Mouse (Mus musculus) stomach, postnatal 0 days (tissue): ENCODE data around the gene Atp13a2. TPM values are rescaled to one million over a fixed set of nuclear protein-coding genes. Genes with fewer than 3 reads are reported as not detected.

Experiments used
- ATAC-seq: fragments of 200-750 bp; cut with Nextera tagmentation; 2 replicates; pipeline ENCODE4 v1.8.0; 2017; ENCODE audit not compliant: low FRiP score, low TSS enrichment
- DNase-seq: peaks from one replicate; pipeline ENCODE4 v3.0.0-alpha.2; 2016; ENCODE audit warnings: low spot score
- H3K27ac ChIP-seq: fragments of 300-500 bp; sonication (generic); replicated peaks from 2 replicates; pipeline ENCODE4 v1.5.1; 2014; ENCODE audit warnings: mild to moderate bottlenecking, control low read depth
- H3K27me3 ChIP-seq: fragments of 300-500 bp; sonication (generic); 2 replicates; pipeline ENCODE4 v1.6.1; 2014; ENCODE audit warnings: low read length; ENCODE audit not compliant: control insufficient read depth, insufficient read depth
- H3K36me3 ChIP-seq: fragments of 300-500 bp; sonication (generic); 2 replicates; pipeline ENCODE4 v1.6.1; 2014; ENCODE audit warnings: low read length, mixed read lengths; ENCODE audit not compliant: control insufficient read depth, insufficient read depth
- H3K4me1 ChIP-seq: fragments of 300-500 bp; sonication (generic); replicated peaks from 2 replicates; pipeline ENCODE4 v1.6.1; 2014; ENCODE audit warnings: antibody characterized with exemption; ENCODE audit not compliant: control insufficient read depth, insufficient read depth
- H3K4me2 ChIP-seq: fragments of 300-500 bp; sonication (generic); replicated peaks from 2 replicates; pipeline ENCODE4 v1.6.1; 2014; ENCODE audit warnings: low read depth, mild to moderate bottlenecking, control low read depth, moderate library complexity
- H3K4me3 ChIP-seq: fragments of 300-500 bp; sonication (generic); 2 replicates; pipeline ENCODE4 v1.5.1; 2014; ENCODE audit warnings: low read depth, low read length, control low read depth
- H3K9ac ChIP-seq: fragments of 300-500 bp; sonication (generic); 2 replicates; pipeline ENCODE4 v1.6.1; 2014; ENCODE audit warnings: mild to moderate bottlenecking, low read length, control low read depth, mixed read lengths
- H3K9me3 ChIP-seq: fragments of 300-500 bp; sonication (generic); 2 replicates; pipeline ENCODE4 v1.6.1; 2016; ENCODE audit warnings: low read length; ENCODE audit not compliant: control insufficient read depth
- CTCF ChIP-seq: IDR thresholded peaks from 2 replicates; pipeline ENCODE4 v1.5.1; 2016; ENCODE audit warnings: antibody characterized with exemption, low read depth, mild to moderate bottlenecking, moderate library complexity
- EP300 ChIP-seq: optimal IDR thresholded peaks from 2 replicates; pipeline ENCODE3; 2016; ENCODE audit warnings: antibody characterized with exemption
- WGBS: fragments of 180-500 bp; shearing (Covaris S2); extraction: QIAGEN DNeasy Blood & Tissue Kit; methylation state at CpG from one replicate; pipeline ENCODE4 v1.1.7; 2014; 5-methylcytosine and 5-hydroxymethylcytosine counted together
- polyA plus RNA-seq: library from polyadenylated mRNA; unstranded; fragments of >200 nt; fragmentation: Nextera tagmentation; extraction: Ambion mirVana; gene quantifications from 2 replicates; pipeline ENCODE4 v1.2.1, GENCODE M21; 2015

Gene Atp13a2
- polyA plus RNA-seq, 1 experiment from 2014 or later: 14.4 TPM

GRCm38 (mm10) chr4:141010941-141011429 is 24.3 kb downstream of the Atp13a2 start:
- Histone ChIP-seq H3K9me3 (no peaks in the 10 kb centered on the region), H3K27me3 (no peaks in the 10 kb centered on the region), H3K4me2 (peak overlapping the region; percentile 61), H3K36me3 (peaks cover 10% of the 10 kb centered on the region), H3K4me1 (0 out of 2 replicates have a peak, but pooled peaks cover 2% of the 10 kb centered on the region), H3K4me3 (peak overlapping the region; percentile 61), H3K27ac (peak overlapping the region; percentile 78), H3K9ac (peak overlapping the region; percentile 77)
- WGBS: 4% methylated on average over 17 of the region's 17 CpGs
- no peak; the same call in 1 of the 2 replicates for ATAC-seq
- no peak for TF ChIP-seq EP300
- DNase-seq: no peak

GRCm38 (mm10) chr4:141011556-141012328 is 25.1 kb downstream of the Atp13a2 start:
- no peak for TF ChIP-seq CTCF
- TF ChIP-seq EP300: no peak
- Histone ChIP-seq H3K27me3 (no peaks in the 10 kb centered on the region), H3K9me3 (no peaks in the 10 kb centered on the region), H3K9ac (peak overlapping the region; percentile 77), H3K4me2 (peak overlapping the region; percentile 61), H3K4me1 (0 out of 2 replicates have a peak, but pooled peaks cover 2% of the 10 kb centered on the region), H3K36me3 (peaks cover 5% of the 10 kb centered on the region), H3K27ac (peak overlapping the region; percentile 61), H3K4me3 (peak overlapping the region; percentile 61)
- WGBS: 43% methylated on average over 14 of the region's 14 CpGs
- DNase-seq (no peak), ATAC-seq (0 out of 2 replicates have a peak, but pooled peaks have one; percentile 4)

- Histone ChIP-seq H3K27me3 (no peaks in the 10 kb centered on the region), H3K4me3 (no peak overlapping the region), H3K4me1 (0 out of 2 replicates have a peak, but pooled peaks cover 2% of the 10 kb centered on the region), H3K36me3 (peaks cover 2% of the 10 kb centered on the region; the same call in 1 of the 2 replicates), H3K27ac (no peak overlapping the region), H3K9me3 (no peaks in the 10 kb centered on the region), H3K4me2 (peak overlapping the region; percentile 61; the same call in 1 of the 2 replicates), H3K9ac (no peak overlapping the region)
- ATAC-seq (no peak), DNase-seq (no peak)
- WGBS: 73% methylated on average over 10 of the region's 10 CpGs
- no peak for TF ChIP-seq CTCF
- no peak for TF ChIP-seq EP300
Measured at GRCm38 (mm10) chr4:141012558-141012957, 25.9 kb downstream of the Atp13a2 start.

GRCm38 (mm10) chr4:141014114-141014513 is 27.4 kb downstream of the Atp13a2 start:
- Histone ChIP-seq H3K27ac (no peak overlapping the region), H3K27me3 (no peaks in the 10 kb centered on the region), H3K9ac (no peak overlapping the region), H3K4me2 (no peak overlapping the region), H3K36me3 (peaks cover 2% of the 10 kb centered on the region; the same call in 1 of the 2 replicates), H3K9me3 (no peaks in the 10 kb centered on the region), H3K4me1 (0 out of 2 replicates have a peak, but pooled peaks cover 2% of the 10 kb centered on the region), H3K4me3 (no peak overlapping the region)
- ATAC-seq: no peak
- DNase-seq: no peak
- no peak for TF ChIP-seq CTCF
- no peak for TF ChIP-seq EP300
- 67% methylated on average over 8 of the region's 8 CpGs for whole genome bisulfite sequencing

GRCm38 (mm10) chr4:141014856-141015255 is 28.2 kb downstream of the Atp13a2 start:
- no peak overlapping the region for H3K4me3 ChIP-seq
- no peak overlapping the region for H3K27ac ChIP-seq
- TF ChIP-seq CTCF: no peak
- TF ChIP-seq EP300: no peak
- ATAC-seq (no peak), DNase-seq (no peak)
- H3K4me1 ChIP-seq: 0 out of 2 replicates have a peak, but pooled peaks cover 2% of the 10 kb centered on the region
- H3K9ac ChIP-seq: no peak overlapping the region
- no peaks in the 10 kb centered on the region for H3K27me3 ChIP-seq
- H3K4me2 ChIP-seq: no peak overlapping the region
- H3K36me3 ChIP-seq: peaks cover 2% of the 10 kb centered on the region; the same call in 1 of the 2 replicates
- H3K9me3 ChIP-seq: no peaks in the 10 kb centered on the region
- WGBS: 85% methylated on average over 11 of the region's 11 CpGs

- no peak overlapping the region for H3K4me2 ChIP-seq
- H3K36me3 ChIP-seq: peaks cover 2% of the 10 kb centered on the region; the same call in 1 of the 2 replicates
- no peak for DNase-seq
- TF ChIP-seq EP300 (no peak), CTCF (no peak)
- peaks cover 5% of the 10 kb centered on the region; the same call in 1 of the 2 replicates for H3K4me1 ChIP-seq
- H3K9me3 ChIP-seq: no peaks in the 10 kb centered on the region
- no peaks in the 10 kb centered on the region for H3K27me3 ChIP-seq
- WGBS: 73% methylated on average over 7 of the region's 7 CpGs
- no peak overlapping the region for H3K4me3 ChIP-seq
- no peak overlapping the region for H3K9ac ChIP-seq
- ATAC-seq: no peak
- H3K27ac ChIP-seq: no peak overlapping the region
Measured at GRCm38 (mm10) chr4:141015356-141015755, 28.7 kb downstream of the Atp13a2 start.
